Mouse (Mus musculus): ENCODE measurements around the gene Dnlz. TPM values are rescaled to one million over a fixed set of nuclear protein-coding genes. Genes with fewer than 3 reads are reported as not detected.

The Dnlz gene
- polyA plus RNA-seq, 1 experiment from 2014 or later = 22.2 TPM

DNA sequence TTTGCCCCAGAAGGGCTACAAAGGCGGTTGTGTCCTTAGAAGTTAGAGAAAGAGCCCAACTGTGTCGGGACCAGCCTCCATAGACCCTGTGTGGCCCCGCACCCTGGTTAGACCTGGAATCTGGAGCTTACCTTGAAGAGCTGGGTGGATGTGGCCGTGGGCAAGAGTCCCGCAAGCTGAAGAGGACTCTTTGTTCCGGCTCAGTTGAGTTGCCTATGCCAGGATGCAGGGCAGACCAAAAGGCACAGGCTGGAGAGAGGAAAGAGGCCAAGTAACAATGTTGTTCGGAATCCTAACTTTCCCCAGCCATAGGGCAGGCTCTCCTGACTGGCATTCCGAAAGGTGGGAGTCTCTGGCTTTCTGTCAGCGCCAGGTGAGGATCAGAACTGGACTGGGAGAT is 32.8 kb downstream of the Dnlz start:
- no peak overlapping the region for H3K9ac ChIP-seq
- H3K27ac ChIP-seq = no peak overlapping the region
- no peak overlapping the region for H3K4me3 ChIP-seq (replicated peaks)
- no peak for ATAC-seq (ENCODE audit: insufficient read depth, low FRiP score, low read depth)
- H3K4me1 ChIP-seq = peaks cover 30% of the 10 kb centered on the region
- H3K36me3 ChIP-seq = no peaks in the 10 kb centered on the region
- 85% methylated on average over 9 of the region's 9 CpGs for WGBS
- H3K9me3 ChIP-seq = no peaks in the 10 kb centered on the region
- no peak overlapping the region for H3K4me2 ChIP-seq
- no peaks in the 10 kb centered on the region for H3K27me3 ChIP-seq (replicated peaks)

DNA sequence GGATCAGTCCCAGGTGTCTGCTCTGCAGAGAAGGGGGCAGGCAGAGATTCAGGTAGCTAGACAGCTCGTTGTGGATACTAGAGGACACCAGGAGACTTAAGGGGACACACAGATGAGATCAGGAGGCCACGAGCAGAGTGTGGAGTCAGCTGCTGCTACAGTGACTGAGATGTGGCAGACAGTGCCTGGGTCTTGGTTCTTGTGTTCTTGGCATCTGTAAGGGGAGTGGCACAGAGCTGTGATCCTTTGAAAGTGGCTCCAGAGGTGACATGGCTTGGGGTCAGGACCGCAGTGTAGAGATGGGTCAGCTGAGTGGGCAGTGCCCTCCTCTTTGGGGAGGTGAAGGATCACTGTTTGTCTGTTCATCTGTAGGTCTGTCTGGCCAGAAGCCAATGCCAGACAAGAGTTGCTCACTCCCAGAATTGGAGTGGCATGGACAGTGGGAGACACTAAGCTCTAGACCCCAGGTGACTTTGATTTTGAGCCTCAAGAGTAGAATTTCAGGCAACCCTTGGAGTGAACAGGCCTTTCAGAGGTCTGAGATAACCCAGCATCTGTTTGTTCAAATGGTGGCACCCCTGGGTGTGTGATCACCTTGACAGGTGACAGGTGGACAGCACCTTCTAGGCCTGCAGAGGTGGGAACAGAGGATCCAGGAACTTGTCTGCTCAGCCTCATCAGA is 33.8 kb downstream of the Dnlz start:
- 86% methylated on average over 3 of the region's 3 CpGs for WGBS
- H3K36me3 ChIP-seq = no peaks in the 10 kb centered on the region
- no peak overlapping the region for H3K9ac ChIP-seq

DNA sequence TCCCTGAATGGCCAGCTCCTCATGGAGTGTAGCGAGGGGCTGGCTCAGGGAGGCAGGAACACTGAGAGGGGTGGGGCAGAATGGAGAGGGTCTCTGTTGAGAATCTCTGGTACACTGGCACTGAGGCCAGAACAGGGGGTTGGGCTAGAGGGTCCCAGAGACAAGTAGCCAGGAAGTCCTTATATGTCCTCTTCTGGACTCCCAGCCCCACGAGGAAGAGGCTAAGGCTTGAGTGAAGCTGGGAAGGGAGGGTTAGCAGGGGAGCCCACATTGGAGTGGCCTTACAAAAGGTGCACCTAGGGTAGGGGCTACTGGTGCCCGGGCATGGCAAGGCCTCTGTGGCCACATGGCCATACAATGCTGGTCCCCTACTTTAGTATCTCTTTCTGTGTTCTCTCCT is 34.5 kb downstream of the Dnlz start:
- no peaks in the 10 kb centered on the region for H3K27me3 ChIP-seq (replicated peaks)
- no peaks in the 10 kb centered on the region for H3K36me3 ChIP-seq
- H3K9me3 ChIP-seq = no peaks in the 10 kb centered on the region
- H3K9ac ChIP-seq = 0 out of 2 replicates have a peak overlapping the region, but pooled peaks have one; percentile 84
- WGBS = 55% methylated on average over 3 of the region's 3 CpGs
- peak overlapping the region; percentile 88; the same call in 1 of the 2 replicates for H3K4me3 ChIP-seq (replicated peaks)
- ATAC-seq (ENCODE audit: insufficient read depth, low FRiP score, low read depth) = no peak
- H3K27ac ChIP-seq = peak overlapping the region; percentile 96; the same call in 1 of the 2 replicates
- H3K4me1 ChIP-seq = peaks cover 32% of the 10 kb centered on the region
- peak overlapping the region; percentile 83 for H3K4me2 ChIP-seq

More for the DNA sequence above, 33.8 kb downstream of the Dnlz start:
- H3K27me3 ChIP-seq (replicated peaks) = no peaks in the 10 kb centered on the region
- H3K27ac ChIP-seq = no peak overlapping the region
- 0 out of 2 replicates have a peak overlapping the region, but pooled peaks have one; percentile 11 for H3K4me2 ChIP-seq
- H3K4me3 ChIP-seq (replicated peaks) = no peak overlapping the region
- no peak for ATAC-seq (ENCODE audit: insufficient read depth, low FRiP score, low read depth)
- H3K4me1 ChIP-seq = peaks cover 32% of the 10 kb centered on the region
- no peaks in the 10 kb centered on the region for H3K9me3 ChIP-seq

DNA sequence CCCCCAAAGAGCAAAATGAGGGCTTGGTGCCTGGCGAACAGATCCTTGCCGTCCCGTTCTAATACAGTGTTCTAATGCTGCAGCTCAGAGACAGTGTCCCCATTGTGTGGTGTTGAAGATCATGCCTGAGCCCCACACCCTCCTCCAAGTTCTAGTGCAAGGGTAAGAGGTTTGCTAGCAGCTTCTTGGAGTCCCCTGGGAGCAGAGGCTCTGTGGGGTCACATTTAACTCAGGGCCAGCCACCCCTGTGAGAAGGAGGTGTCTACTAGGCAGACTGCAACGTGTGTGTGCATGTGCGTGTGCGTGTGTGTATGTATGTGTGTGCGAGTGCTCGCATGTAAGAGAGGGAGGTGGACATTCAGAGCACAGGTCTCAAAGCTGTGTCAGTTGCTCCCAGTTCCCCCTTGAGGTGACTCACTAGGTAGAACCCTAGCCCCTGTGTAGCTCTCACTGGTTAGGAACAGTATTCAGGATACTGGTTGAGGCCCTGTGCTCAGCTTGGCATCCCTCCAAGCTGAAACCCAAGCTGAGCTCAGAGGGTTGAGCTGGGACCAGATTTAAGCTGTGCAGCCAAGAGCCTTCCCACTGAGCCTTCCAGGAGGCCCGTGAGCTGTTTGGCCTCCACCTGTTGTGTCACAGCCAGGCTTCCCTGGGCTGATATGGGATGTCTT is 35.2 kb downstream of the Dnlz start:
- Histone ChIP-seq H3K36me3 (no peaks in the 10 kb centered on the region), H3K4me3 (replicated peaks) (peak overlapping the region; percentile 88), H3K27ac (peak overlapping the region; percentile 96), H3K4me2 (peak overlapping the region; percentile 83), H3K9ac (peak overlapping the region; percentile 84; the same call in 1 of the 2 replicates), H3K4me1 (peaks cover 34% of the 10 kb centered on the region), H3K9me3 (no peaks in the 10 kb centered on the region), H3K27me3 (replicated peaks) (no peaks in the 10 kb centered on the region)
- no peak for ATAC-seq (ENCODE audit: insufficient read depth, low FRiP score, low read depth)
- WGBS = 43% methylated on average over 9 of the region's 9 CpGs

DNA sequence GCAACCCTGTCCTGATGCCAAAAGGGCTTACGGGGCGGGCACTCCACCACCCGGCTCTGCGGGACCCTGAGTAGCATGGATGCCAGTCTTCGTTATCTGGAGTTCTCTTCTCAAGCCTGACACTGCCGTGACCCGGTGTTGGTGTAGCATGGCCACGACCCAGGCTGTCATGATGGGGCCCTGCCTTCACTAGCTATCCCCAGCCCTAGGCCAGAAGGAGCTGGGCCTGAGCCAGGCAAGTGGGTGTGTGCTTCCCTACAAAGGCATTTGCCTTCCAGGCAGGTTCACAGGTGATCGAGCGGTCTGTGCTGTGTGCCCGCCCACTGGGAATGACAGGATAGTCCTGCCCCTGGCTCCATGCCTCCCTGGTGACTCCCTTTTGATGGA is 36.0 kb downstream of the Dnlz start:
- Histone ChIP-seq H3K4me1 (peaks cover 36% of the 10 kb centered on the region), H3K9me3 (no peaks in the 10 kb centered on the region), H3K9ac (peak overlapping the region; percentile 84), H3K27ac (peak overlapping the region; percentile 96), H3K4me3 (replicated peaks) (peak overlapping the region; percentile 88), H3K4me2 (peak overlapping the region; percentile 83), H3K27me3 (replicated peaks) (no peaks in the 10 kb centered on the region), H3K36me3 (no peaks in the 10 kb centered on the region)
- WGBS = 2% methylated on average over 11 of the region's 11 CpGs
- peak; percentile 49 for ATAC-seq (ENCODE audit: insufficient read depth, low FRiP score, low read depth)

DNA sequence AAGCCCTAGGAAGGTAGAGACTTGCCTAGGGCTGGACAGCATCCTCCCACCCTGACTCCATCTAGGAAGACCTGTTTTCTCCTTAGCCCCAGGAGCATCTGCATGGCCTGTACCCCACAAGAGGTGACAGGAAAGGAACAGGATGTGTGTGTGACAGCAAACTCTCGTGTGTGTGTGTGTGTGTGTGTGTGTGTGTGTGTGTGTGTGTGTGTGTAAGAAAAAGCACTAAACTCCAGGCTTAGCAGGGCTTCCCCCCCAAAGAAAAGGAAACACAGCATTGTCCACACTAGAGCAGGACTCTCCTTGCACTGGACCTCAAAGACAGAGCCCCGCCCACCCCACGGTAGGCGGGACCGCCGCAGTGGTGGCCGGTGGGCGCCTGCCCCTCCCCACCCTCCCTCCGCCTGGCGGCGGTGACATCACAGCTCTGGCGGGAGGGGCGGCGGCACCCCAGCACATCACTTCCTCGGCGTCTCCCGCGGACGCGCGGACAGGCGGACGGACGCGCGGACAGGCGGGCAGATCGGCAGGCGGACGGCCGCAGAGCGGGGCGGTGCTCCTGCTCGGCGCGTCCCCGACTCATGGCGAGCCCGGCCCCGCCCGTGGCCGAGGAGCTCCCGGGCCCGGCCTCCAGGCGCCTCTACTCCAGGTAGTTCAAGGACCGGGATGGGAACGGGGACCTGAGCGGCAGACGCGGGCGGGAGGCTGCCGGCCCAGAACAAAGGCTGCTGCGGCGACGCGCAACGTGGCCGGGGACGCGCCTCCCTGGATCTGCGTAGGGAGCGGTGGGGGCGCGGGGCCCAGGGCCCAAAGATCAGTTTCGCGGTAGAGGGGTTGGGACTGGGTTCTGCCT is 36.6 kb downstream of the Dnlz start, which contains the start of gene Gpsm1:
Gene Gpsm1, plus strand, starts transcription at position 444 of the 853 bp plus-strand sequence.
- H3K4me3 ChIP-seq (replicated peaks) = peak within 1 kb of the TSS; percentile 88
- H3K27ac ChIP-seq = peak within 1 kb of the TSS; percentile 96
- H3K9me3 ChIP-seq = no peaks in the 10 kb centered on the region
- H3K27me3 ChIP-seq (replicated peaks) = no peaks in the 10 kb centered on the region
- ATAC-seq (ENCODE audit: insufficient read depth, low FRiP score, low read depth) = peak; percentile 75
- H3K9ac ChIP-seq = peak within 1 kb of the TSS; percentile 84
- H3K4me1 ChIP-seq = peaks cover 36% of the 10 kb centered on the region
- peak within 1 kb of the TSS; percentile 83 for H3K4me2 ChIP-seq
- WGBS = under 1% methylated on average over 60 of the region's 66 CpGs
- H3K36me3 ChIP-seq = no peaks in the 10 kb centered on the region

DNA sequence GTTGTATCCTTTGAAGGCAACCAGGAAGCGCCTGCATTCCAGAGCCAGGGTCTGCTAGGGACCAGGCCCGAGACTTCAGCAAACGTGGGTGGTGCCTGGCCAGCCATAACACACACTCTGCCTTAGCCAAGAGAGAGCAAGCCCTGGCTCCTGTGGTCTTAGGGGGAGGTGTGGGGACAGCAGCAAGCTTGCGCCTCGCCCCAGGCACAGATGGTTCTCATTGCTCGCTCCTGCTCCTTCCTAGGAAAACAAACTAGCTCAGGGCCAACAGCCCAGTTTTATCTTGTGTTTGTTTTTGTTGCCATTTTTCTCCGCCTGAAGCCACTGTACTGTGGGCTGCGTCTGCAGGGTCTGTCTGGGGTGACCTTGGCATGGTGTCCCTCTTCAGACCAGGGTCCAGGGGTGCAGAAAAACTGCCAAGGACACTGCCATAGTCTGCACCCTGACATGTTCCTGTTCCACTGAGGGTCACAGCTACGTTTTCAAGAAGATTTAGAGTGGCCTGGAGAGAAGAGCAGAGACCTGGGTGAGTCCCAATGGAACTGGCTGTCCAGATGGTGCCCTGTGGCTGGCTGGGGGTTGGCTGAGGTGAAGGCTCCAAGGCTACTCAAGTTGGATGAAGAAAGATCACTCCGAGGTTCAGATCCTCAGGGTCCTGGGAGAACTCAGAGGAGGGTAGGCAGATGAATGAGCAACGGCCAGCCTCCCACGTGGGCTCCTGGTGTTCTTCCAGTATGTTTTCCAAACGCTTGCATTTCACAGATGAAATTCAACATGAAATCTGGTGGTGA is 37.4 kb downstream of the Dnlz start:
- Histone ChIP-seq H3K27ac (peak overlapping the region; percentile 96), H3K4me3 (replicated peaks) (peak overlapping the region; percentile 88; the same call in 1 of the 2 replicates), H3K4me2 (peak overlapping the region; percentile 83), H3K9ac (no peak overlapping the region), H3K27me3 (replicated peaks) (no peaks in the 10 kb centered on the region), H3K9me3 (no peaks in the 10 kb centered on the region), H3K4me1 (peaks cover 36% of the 10 kb centered on the region), H3K36me3 (no peaks in the 10 kb centered on the region)
- ATAC-seq (ENCODE audit: insufficient read depth, low FRiP score, low read depth) = 0 out of 2 replicates have a peak, but pooled peaks have one; percentile 3
- 28% methylated on average over 13 of the region's 13 CpGs for WGBS

DNA sequence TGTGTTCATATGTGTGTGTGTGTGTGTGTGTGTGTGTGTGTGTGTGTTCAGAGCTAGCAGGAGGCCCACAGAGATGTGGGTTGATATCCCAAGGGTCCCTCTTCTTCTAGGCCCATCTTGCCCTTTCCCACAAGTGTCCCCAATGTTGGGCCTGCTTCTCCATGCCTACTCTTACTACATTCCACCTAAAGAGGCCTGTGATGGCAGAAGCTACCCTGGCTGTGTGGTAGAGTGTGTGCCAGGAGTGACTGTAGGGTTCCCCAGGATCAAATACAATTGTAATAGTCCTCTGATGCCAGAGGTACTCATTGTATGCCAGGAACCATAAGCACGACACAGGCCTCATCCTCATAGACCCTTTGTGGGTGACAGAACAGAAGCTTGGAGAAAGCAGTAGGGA is 38.5 kb downstream of the Dnlz start:
- no peaks in the 10 kb centered on the region for H3K9me3 ChIP-seq
- H3K4me2 ChIP-seq = no peak overlapping the region
- H3K4me3 ChIP-seq (replicated peaks) = no peak overlapping the region
- peaks cover 36% of the 10 kb centered on the region for H3K4me1 ChIP-seq
- 0 out of 2 replicates have a peak overlapping the region, but pooled peaks have one; percentile 41 for H3K27ac ChIP-seq
- no peak overlapping the region for H3K9ac ChIP-seq
- ATAC-seq (ENCODE audit: insufficient read depth, low FRiP score, low read depth) = no peak
- H3K36me3 ChIP-seq = no peaks in the 10 kb centered on the region
- no peaks in the 10 kb centered on the region for H3K27me3 ChIP-seq (replicated peaks)
- WGBS = 94% methylated on average over 1 of the region's 1 CpGs

DNA sequence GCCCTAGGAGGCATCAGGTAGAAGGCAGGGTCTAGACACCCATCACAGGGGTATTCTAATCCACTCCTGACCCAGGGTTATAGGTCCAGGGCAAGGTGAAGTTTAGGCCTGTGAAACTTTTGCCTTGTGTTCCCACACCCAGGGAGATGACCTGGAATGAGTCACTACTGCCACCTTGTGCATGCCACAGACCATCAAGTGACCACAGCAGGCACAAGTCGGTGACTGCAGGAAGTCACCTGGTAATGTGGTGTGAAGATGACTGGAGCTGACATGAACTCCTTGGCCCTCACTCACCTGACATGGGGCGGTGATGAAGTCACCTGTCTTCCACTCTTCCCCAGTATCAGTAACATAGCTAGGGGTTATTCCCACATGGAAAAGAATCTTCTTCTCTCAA is 39.1 kb downstream of the Dnlz start:
- no peak for ATAC-seq (ENCODE audit: insufficient read depth, low FRiP score, low read depth)
- Histone ChIP-seq H3K9me3 (no peaks in the 10 kb centered on the region), H3K27ac (no peak overlapping the region), H3K4me1 (peaks cover 35% of the 10 kb centered on the region), H3K4me3 (replicated peaks) (no peak overlapping the region), H3K27me3 (replicated peaks) (no peaks in the 10 kb centered on the region), H3K4me2 (no peak overlapping the region), H3K36me3 (no peaks in the 10 kb centered on the region), H3K9ac (no peak overlapping the region)
- WGBS = 55% methylated on average over 2 of the region's 2 CpGs

DNA sequence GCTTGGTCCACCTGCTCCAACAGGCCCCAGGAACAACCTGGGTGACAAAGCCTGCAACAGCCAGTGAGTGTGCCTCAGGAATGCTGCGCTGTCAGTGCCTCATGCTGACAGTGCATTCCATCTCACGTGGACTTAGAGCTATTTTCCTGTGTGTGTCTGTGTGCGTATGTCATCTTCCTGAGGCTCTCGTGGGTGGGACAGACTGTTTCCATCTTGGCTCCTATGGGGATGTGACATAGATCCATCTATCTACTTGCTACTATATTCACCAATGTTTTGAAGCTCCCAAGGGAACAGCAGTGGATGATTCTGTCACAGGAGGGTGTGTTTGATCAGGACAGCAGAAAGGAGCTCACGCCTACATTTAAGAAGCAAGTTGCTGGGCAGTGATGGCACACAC is 40.0 kb downstream of the Dnlz start:
- no peaks in the 10 kb centered on the region for H3K9me3 ChIP-seq
- H3K4me2 ChIP-seq = no peak overlapping the region
- no peak overlapping the region for H3K27ac ChIP-seq
- H3K9ac ChIP-seq = no peak overlapping the region
- no peaks in the 10 kb centered on the region for H3K36me3 ChIP-seq
- no peak for ATAC-seq (ENCODE audit: insufficient read depth, low FRiP score, low read depth)
- H3K27me3 ChIP-seq (replicated peaks) = no peaks in the 10 kb centered on the region
- H3K4me3 ChIP-seq (replicated peaks) = no peak overlapping the region
- 62% methylated on average over 5 of the region's 5 CpGs for WGBS
- peaks cover 26% of the 10 kb centered on the region for H3K4me1 ChIP-seq

DNA sequence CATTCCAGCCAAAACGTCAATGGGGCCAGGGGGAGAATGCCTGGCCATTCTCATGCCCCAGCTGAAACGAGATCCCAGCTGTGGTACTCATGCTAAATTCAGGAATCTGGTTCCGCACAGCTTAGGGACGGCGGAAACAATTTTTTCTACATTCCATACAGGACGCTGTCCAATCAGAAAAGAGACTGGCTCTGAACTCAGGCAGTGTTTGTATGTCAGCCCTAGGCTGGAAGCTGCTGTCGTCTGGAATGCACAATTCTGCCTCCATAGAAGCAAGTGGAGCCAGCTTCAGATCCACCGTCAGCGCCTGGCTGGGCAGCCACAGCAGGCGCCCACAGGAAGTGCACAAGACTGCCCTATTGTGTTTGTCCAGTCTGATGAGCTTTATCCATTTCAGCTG is 42.2 kb downstream of the Dnlz start:
- H3K4me2 ChIP-seq = 0 out of 2 replicates have a peak overlapping the region, but pooled peaks have one; percentile 14
- WGBS = 14% methylated on average over 10 of the region's 10 CpGs
- no peaks in the 10 kb centered on the region for H3K36me3 ChIP-seq
- H3K27ac ChIP-seq = peak overlapping the region; percentile 82
- no peak overlapping the region for H3K9ac ChIP-seq
- H3K27me3 ChIP-seq (replicated peaks) = no peaks in the 10 kb centered on the region
- H3K9me3 ChIP-seq = no peaks in the 10 kb centered on the region
- H3K4me3 ChIP-seq (replicated peaks) = no peak overlapping the region
- H3K4me1 ChIP-seq = peaks cover 12% of the 10 kb centered on the region
- peak; percentile 71; the same call in 1 of the 2 replicates for ATAC-seq (ENCODE audit: insufficient read depth, low FRiP score, low read depth)

Measured in stomach, embryonic 15.5 days (tissue).